Mouse (Mus musculus) embryonic fibroblast, embryonic 13.5 days (primary cell): Measurements from ENCODE around the gene Cacng4. TPM values are rescaled to one million over a fixed set of nuclear protein-coding genes. Genes with fewer than 3 reads are reported as not detected.

Source experiments
- H3K27ac ChIP-seq: 2 replicates; pipeline ENCODE4 v1.5.1; 2012; ENCODE audit warnings: low read length, control low read depth, inconsistent platforms; ENCODE audit not compliant: insufficient read depth
- H3K4me1 ChIP-seq: 2 replicates; pipeline ENCODE4 v1.6.1; 2011; ENCODE audit warnings: low read length; ENCODE audit not compliant: control insufficient read depth, insufficient read depth
- H3K4me3 ChIP-seq: 2 replicates; pipeline ENCODE4 v1.5.1; 2011; ENCODE audit warnings: mild to moderate bottlenecking, control low read depth, low read length; ENCODE audit not compliant: insufficient read depth
- CTCF ChIP-seq: IDR thresholded peaks from 2 replicates; pipeline ENCODE4 v1.5.1; 2011; ENCODE audit warnings: mild to moderate bottlenecking, control low read depth, low read length, moderate library complexity, borderline replicate concordance; ENCODE audit not compliant: insufficient read depth
- POLR2A ChIP-seq: IDR thresholded peaks from 2 replicates; pipeline ENCODE4 v1.6.1; 2011; ENCODE audit warnings: low read depth, mild to moderate bottlenecking, control low read depth, low read length, moderate library complexity
- polyA plus RNA-seq: library from polyadenylated mRNA; stranded (reverse); fragments of >200 nt; gene quantifications from 2 replicates; pipeline ENCODE4 v1.2.4, GENCODE M21; 2011; ENCODE audit warnings: low read depth; ENCODE audit not compliant: missing spikeins, insufficient read length

Gene Cacng4
- polyA plus RNA-seq, 1 experiment = 0.51 TPM

GRCm38 (mm10) chr11:107728073-107728863 lies 66.1 kb downstream of the Cacng4 start:
- 0 out of 2 replicates have a peak, but pooled peaks cover 2% of the 10 kb centered on the region for H3K4me1 ChIP-seq
- H3K4me3 ChIP-seq = no peak overlapping the region
- TF ChIP-seq CTCF (no peak), POLR2A (no peak)
- H3K27ac ChIP-seq = no peak overlapping the region

- no peak for TF ChIP-seq POLR2A
- no peak for TF ChIP-seq CTCF
- no peak overlapping the region for H3K27ac ChIP-seq
- H3K4me3 ChIP-seq = no peak overlapping the region
- no peaks in the 10 kb centered on the region for H3K4me1 ChIP-seq
These were observed 69.8 kb downstream of the Cacng4 start for GRCm38 (mm10) chr11:107724603-107725002.

GRCm38 (mm10) chr11:107721057-107721456 lies 73.3 kb downstream of the Cacng4 start:
- H3K4me3 ChIP-seq = no peak overlapping the region
- no peak overlapping the region for H3K27ac ChIP-seq
- TF ChIP-seq POLR2A (no peak), CTCF (no peak)
- no peaks in the 10 kb centered on the region for H3K4me1 ChIP-seq

- no peak overlapping the region for H3K27ac ChIP-seq
- H3K4me1 ChIP-seq = no peaks in the 10 kb centered on the region
- TF ChIP-seq CTCF = no peak
- TF ChIP-seq POLR2A = no peak
- H3K4me3 ChIP-seq = no peak overlapping the region
These were observed 73.9 kb downstream of the Cacng4 start for GRCm38 (mm10) chr11:107720264-107721021.

- Histone ChIP-seq H3K4me3 (no peak within 1 kb of the TSS), H3K4me1 (no peaks in the 10 kb centered on the region), H3K27ac (no peak within 1 kb of the TSS)
- TF ChIP-seq CTCF (no peak), POLR2A (no peak)
These were observed 77.9 kb downstream of the Cacng4 start, which contains the start of gene Cacng1 for GRCm38 (mm10) chr11:107716332-107716938. Cacng1 (minus strand) TSS chr11:107716522.

- Histone ChIP-seq H3K27ac (no peak overlapping the region), H3K4me3 (no peak overlapping the region), H3K4me1 (no peaks in the 10 kb centered on the region)
- no peak for TF ChIP-seq POLR2A
- TF ChIP-seq CTCF = no peak
These were observed 80.0 kb downstream of the Cacng4 start for GRCm38 (mm10) chr11:107714368-107714767.

GRCm38 (mm10) chr11:107710379-107710778 lies 84.0 kb downstream of the Cacng4 start:
- H3K27ac ChIP-seq = no peak overlapping the region

GRCm38 (mm10) chr11:107707897-107708610 lies 86.3 kb downstream of the Cacng4 start:
- TF ChIP-seq POLR2A (no peak), CTCF (no peak)
- Histone ChIP-seq H3K4me3 (no peak overlapping the region), H3K27ac (no peak overlapping the region), H3K4me1 (no peaks in the 10 kb centered on the region)

More at GRCm38 (mm10) chr11:107710379-107710778, 84.0 kb downstream of the Cacng4 start:
- H3K4me1 ChIP-seq = no peaks in the 10 kb centered on the region
- no peak overlapping the region for H3K4me3 ChIP-seq
- no peak for TF ChIP-seq CTCF
- no peak for TF ChIP-seq POLR2A

GRCm38 (mm10) chr11:107705476-107706074 lies 88.8 kb downstream of the Cacng4 start:
- no peak overlapping the region for H3K4me3 ChIP-seq
- no peaks in the 10 kb centered on the region for H3K4me1 ChIP-seq
- TF ChIP-seq CTCF (no peak), POLR2A (no peak)
- H3K27ac ChIP-seq = no peak overlapping the region
